Mouse (Mus musculus): ENCODE measurements around the gene Chrm3. TPM values are rescaled to one million over a fixed set of nuclear protein-coding genes. Genes with fewer than 3 reads are reported as not detected.

Gene Chrm3
- polyA plus RNA-seq, 1 experiment from 2014 or later, result 4.4 TPM

- Histone ChIP-seq H3K9ac (no peak overlapping the region), H3K27me3 (replicated peaks) (no peaks in the 10 kb centered on the region), H3K4me3 (replicated peaks) (no peak overlapping the region), H3K4me1 (no peaks in the 10 kb centered on the region), H3K4me2 (no peak overlapping the region), H3K36me3 (no peaks in the 10 kb centered on the region), H3K27ac (no peak overlapping the region), H3K9me3 (no peaks in the 10 kb centered on the region)
- no peak for ATAC-seq (ENCODE audit: insufficient read depth, low FRiP score, low read depth)
- 91% methylated on average over 4 of the region's 4 CpGs for WGBS
Observed at GRCm38 (mm10) chr13:9949091-9949490, 411.6 kb downstream of the Chrm3 start.

- Histone ChIP-seq H3K4me1 (no peaks in the 10 kb centered on the region), H3K36me3 (no peaks in the 10 kb centered on the region), H3K9ac (no peak overlapping the region), H3K27me3 (replicated peaks) (no peaks in the 10 kb centered on the region), H3K27ac (no peak overlapping the region), H3K4me3 (replicated peaks) (no peak overlapping the region), H3K9me3 (no peaks in the 10 kb centered on the region), H3K4me2 (no peak overlapping the region)
- no peak for ATAC-seq (ENCODE audit: insufficient read depth, low FRiP score, low read depth)
- WGBS, result 72% methylated on average over 1 of the region's 1 CpGs
Observed at GRCm38 (mm10) chr13:9940186-9940585, 420.5 kb downstream of the Chrm3 start.

GRCm38 (mm10) chr13:9938798-9939485 lies 421.7 kb downstream of the Chrm3 start:
- WGBS, result 52% methylated on average over 3 of the region's 3 CpGs

GRCm38 (mm10) chr13:9932714-9933113 lies 427.9 kb downstream of the Chrm3 start:
- Histone ChIP-seq H3K36me3 (no peaks in the 10 kb centered on the region), H3K4me1 (no peaks in the 10 kb centered on the region), H3K4me2 (no peak overlapping the region), H3K4me3 (replicated peaks) (no peak overlapping the region), H3K27me3 (replicated peaks) (no peaks in the 10 kb centered on the region), H3K27ac (no peak overlapping the region), H3K9me3 (no peaks in the 10 kb centered on the region), H3K9ac (no peak overlapping the region)
- ATAC-seq (ENCODE audit: insufficient read depth, low FRiP score, low read depth), result no peak
- WGBS, result 60% methylated on average over 4 of the region's 4 CpGs

More at GRCm38 (mm10) chr13:9938798-9939485, 421.7 kb downstream of the Chrm3 start:
- H3K9me3 ChIP-seq, result no peaks in the 10 kb centered on the region
- no peak overlapping the region for H3K27ac ChIP-seq
- no peak overlapping the region for H3K4me3 ChIP-seq (replicated peaks)
- no peaks in the 10 kb centered on the region for H3K27me3 ChIP-seq (replicated peaks)
- no peak overlapping the region for H3K4me2 ChIP-seq
- no peak for ATAC-seq (ENCODE audit: insufficient read depth, low FRiP score, low read depth)
- no peaks in the 10 kb centered on the region for H3K36me3 ChIP-seq
- H3K9ac ChIP-seq, result no peak overlapping the region
- no peaks in the 10 kb centered on the region for H3K4me1 ChIP-seq

GRCm38 (mm10) chr13:9930606-9931005 lies 430.0 kb downstream of the Chrm3 start:
- H3K36me3 ChIP-seq, result no peaks in the 10 kb centered on the region

GRCm38 (mm10) chr13:9929978-9930377 lies 430.7 kb downstream of the Chrm3 start:
- no peaks in the 10 kb centered on the region for H3K9me3 ChIP-seq
- no peak for ATAC-seq (ENCODE audit: insufficient read depth, low FRiP score, low read depth)
- WGBS, result 38% methylated on average over 2 of the region's 2 CpGs
- no peaks in the 10 kb centered on the region for H3K4me1 ChIP-seq
- no peak overlapping the region for H3K9ac ChIP-seq
- no peak overlapping the region for H3K4me2 ChIP-seq
- no peak overlapping the region for H3K4me3 ChIP-seq (replicated peaks)
- no peak overlapping the region for H3K27ac ChIP-seq
- no peaks in the 10 kb centered on the region for H3K27me3 ChIP-seq (replicated peaks)
- H3K36me3 ChIP-seq, result no peaks in the 10 kb centered on the region

More at GRCm38 (mm10) chr13:9930606-9931005, 430.0 kb downstream of the Chrm3 start:
- H3K27ac ChIP-seq, result no peak overlapping the region
- H3K27me3 ChIP-seq (replicated peaks), result no peaks in the 10 kb centered on the region
- no peak overlapping the region for H3K4me3 ChIP-seq (replicated peaks)
- no peak for ATAC-seq (ENCODE audit: insufficient read depth, low FRiP score, low read depth)
- no peaks in the 10 kb centered on the region for H3K4me1 ChIP-seq
- H3K9me3 ChIP-seq, result no peaks in the 10 kb centered on the region
- 73% methylated on average over 1 of the region's 1 CpGs for WGBS
- no peak overlapping the region for H3K4me2 ChIP-seq
- no peak overlapping the region for H3K9ac ChIP-seq

- Histone ChIP-seq H3K4me2 (no peak overlapping the region), H3K4me1 (no peaks in the 10 kb centered on the region), H3K27ac (no peak overlapping the region), H3K36me3 (no peaks in the 10 kb centered on the region), H3K27me3 (replicated peaks) (no peaks in the 10 kb centered on the region), H3K4me3 (replicated peaks) (no peak overlapping the region), H3K9ac (no peak overlapping the region), H3K9me3 (no peaks in the 10 kb centered on the region)
- 78% methylated on average over 1 of the region's 1 CpGs for WGBS
- no peak for ATAC-seq (ENCODE audit: insufficient read depth, low FRiP score, low read depth)
Observed at GRCm38 (mm10) chr13:9921150-9921549, 439.5 kb downstream of the Chrm3 start.

- Histone ChIP-seq H3K9ac (no peak overlapping the region), H3K36me3 (no peaks in the 10 kb centered on the region), H3K27ac (no peak overlapping the region), H3K4me2 (no peak overlapping the region), H3K27me3 (replicated peaks) (no peaks in the 10 kb centered on the region), H3K4me1 (no peaks in the 10 kb centered on the region), H3K9me3 (no peaks in the 10 kb centered on the region), H3K4me3 (replicated peaks) (no peak overlapping the region)
- WGBS, result 82% methylated on average over 4 of the region's 4 CpGs
- ATAC-seq (ENCODE audit: insufficient read depth, low FRiP score, low read depth), result no peak
Observed at GRCm38 (mm10) chr13:9912697-9913096, 447.9 kb downstream of the Chrm3 start.

- Histone ChIP-seq H3K36me3 (no peaks in the 10 kb centered on the region), H3K9ac (no peak overlapping the region), H3K27ac (no peak overlapping the region), H3K9me3 (no peaks in the 10 kb centered on the region), H3K4me3 (replicated peaks) (no peak overlapping the region), H3K4me1 (no peaks in the 10 kb centered on the region), H3K4me2 (no peak overlapping the region), H3K27me3 (replicated peaks) (no peaks in the 10 kb centered on the region)
- ATAC-seq (ENCODE audit: insufficient read depth, low FRiP score, low read depth), result no peak
- 71% methylated on average over 2 of the region's 2 CpGs for WGBS
Observed at GRCm38 (mm10) chr13:9908707-9909106, 451.9 kb downstream of the Chrm3 start.

GRCm38 (mm10) chr13:9907202-9907601 lies 453.4 kb downstream of the Chrm3 start:
- Histone ChIP-seq H3K9me3 (no peaks in the 10 kb centered on the region), H3K27me3 (replicated peaks) (no peaks in the 10 kb centered on the region), H3K9ac (no peak overlapping the region), H3K4me2 (no peak overlapping the region), H3K4me1 (no peaks in the 10 kb centered on the region), H3K4me3 (replicated peaks) (no peak overlapping the region), H3K36me3 (no peaks in the 10 kb centered on the region), H3K27ac (no peak overlapping the region)
- ATAC-seq (ENCODE audit: insufficient read depth, low FRiP score, low read depth), result no peak
- WGBS, result 66% methylated on average over 3 of the region's 3 CpGs

- Histone ChIP-seq H3K27ac (no peak overlapping the region), H3K4me2 (no peak overlapping the region), H3K36me3 (no peaks in the 10 kb centered on the region), H3K9ac (no peak overlapping the region), H3K4me3 (replicated peaks) (no peak overlapping the region), H3K9me3 (no peaks in the 10 kb centered on the region), H3K4me1 (no peaks in the 10 kb centered on the region), H3K27me3 (replicated peaks) (no peaks in the 10 kb centered on the region)
- no peak for ATAC-seq (ENCODE audit: insufficient read depth, low FRiP score, low read depth)
Observed at GRCm38 (mm10) chr13:9904455-9904854, 456.2 kb downstream of the Chrm3 start.

- no peak overlapping the region for H3K27ac ChIP-seq
- no peak for ATAC-seq (ENCODE audit: insufficient read depth, low FRiP score, low read depth)
Observed at GRCm38 (mm10) chr13:9900653-9901385, 459.8 kb downstream of the Chrm3 start.

More at GRCm38 (mm10) chr13:9900653-9901385, 459.8 kb downstream of the Chrm3 start:
- no peaks in the 10 kb centered on the region for H3K36me3 ChIP-seq
- H3K4me3 ChIP-seq (replicated peaks), result no peak overlapping the region
- WGBS, result 79% methylated on average over 5 of the region's 5 CpGs
- H3K4me1 ChIP-seq, result no peaks in the 10 kb centered on the region
- no peaks in the 10 kb centered on the region for H3K27me3 ChIP-seq (replicated peaks)
- H3K4me2 ChIP-seq, result no peak overlapping the region
- no peaks in the 10 kb centered on the region for H3K9me3 ChIP-seq
- H3K9ac ChIP-seq, result no peak overlapping the region

All from stomach, embryonic 15.5 days (tissue).